Mouse (Mus musculus) hindbrain, embryonic 14.5 days (tissue): ENCODE measurements around the gene Ano7. TPM values are rescaled to one million over a fixed set of nuclear protein-coding genes. Genes with fewer than 3 reads are reported as not detected.
A peak's percentile ranks its signal among the peaks of the same experiment; 100 is the strongest.
"Not testable (repeated sequence)": the region's sequence is repeated elsewhere in the genome, so short reads cannot be mapped to it uniquely, and the experiment has no call there.

Source experiments
- ATAC-seq: fragments of 200-750 bp; cut with Nextera tagmentation; 2 replicates; pipeline ENCODE4 v1.8.0; 2017; ENCODE audit warnings: moderate number of reproducible peaks, mild to moderate bottlenecking, moderate TSS enrichment, moderate library complexity; ENCODE audit not compliant: low FRiP score
- DNase-seq: peaks from one replicate; pipeline ENCODE4 v3.0.0-alpha.2; 2015; ENCODE audit warnings: low spot score
- H3K27ac ChIP-seq: fragments of 300-500 bp; sonication (generic); 2 replicates; pipeline ENCODE4 v1.5.1; 2014; ENCODE audit warnings: mild to moderate bottlenecking, moderate library complexity
- H3K27me3 ChIP-seq: fragments of 300-500 bp; sonication (generic); 2 replicates; pipeline ENCODE4 v1.6.1; 2014; ENCODE audit warnings: mild to moderate bottlenecking, low read length, mixed read lengths; ENCODE audit not compliant: control insufficient read depth, insufficient read depth
- H3K36me3 ChIP-seq: fragments of 300-500 bp; sonication (generic); replicated peaks from 2 replicates; pipeline ENCODE4 v1.6.1; 2014; ENCODE audit not compliant: control insufficient read depth, insufficient read depth
- H3K4me1 ChIP-seq: fragments of 300-500 bp; sonication (generic); replicated peaks from 2 replicates; pipeline ENCODE4 v1.6.1; 2014; ENCODE audit warnings: antibody characterized with exemption, low read length, mixed read lengths; ENCODE audit not compliant: control insufficient read depth, insufficient read depth
- H3K4me2 ChIP-seq: fragments of 300-500 bp; sonication (generic); replicated peaks from 2 replicates; pipeline ENCODE4 v1.6.1; 2014; ENCODE audit warnings: mild to moderate bottlenecking, moderate library complexity
- H3K4me3 ChIP-seq: fragments of 300-500 bp; sonication (generic); replicated peaks from 2 replicates; pipeline ENCODE4 v1.5.1; 2014; ENCODE audit warnings: mild to moderate bottlenecking, low read length
- H3K9ac ChIP-seq: fragments of 300-500 bp; sonication (generic); 2 replicates; pipeline ENCODE4 v1.6.1; 2014
- H3K9me3 ChIP-seq: fragments of 300-500 bp; sonication (generic); 2 replicates; pipeline ENCODE4 v1.6.1; 2016; ENCODE audit warnings: low read length; ENCODE audit not compliant: control insufficient read depth
- WGBS: fragments of 180-500 bp; shearing (Covaris S2); extraction: QIAGEN DNeasy Blood & Tissue Kit; methylation state at CpG from one replicate; pipeline ENCODE4 v1.1.7; 2014; 5-methylcytosine and 5-hydroxymethylcytosine counted together
- microRNA-seq: library from miRNA; unstranded; fragments of <30 nt; microRNA quantifications from one replicate; pipeline ENCODE4, GENCODE M21; 2016
- polyA plus RNA-seq: library from polyadenylated mRNA; unstranded; fragments of >200 nt; fragmentation: Nextera tagmentation; extraction: Ambion mirVana; gene quantifications from 2 replicates; pipeline ENCODE4 v1.2.1, GENCODE M21; 2014

Ano7 gene
- polyA plus RNA-seq, 1 experiment from 2014 or later: 0.66 TPM

DNA sequence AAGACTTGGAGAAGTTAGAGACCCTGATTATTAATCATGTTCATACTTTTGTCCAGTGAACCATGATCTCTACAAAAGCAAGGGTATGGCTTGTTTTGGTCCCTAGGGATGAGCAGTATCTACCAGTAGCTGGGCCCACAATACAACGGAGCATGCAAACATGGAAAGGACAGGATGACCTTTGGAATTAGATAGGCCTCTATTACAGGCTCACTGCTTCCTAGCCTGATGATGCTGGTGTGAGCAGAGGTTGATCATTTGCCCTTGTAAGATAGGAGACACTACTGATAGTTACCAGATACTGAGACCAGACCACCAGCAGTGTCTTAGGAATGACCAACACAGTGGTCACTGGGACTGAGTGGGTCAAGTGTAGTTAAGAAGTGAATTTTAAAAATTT, 65.6 kb downstream of the Ano7 start:
- no peak overlapping the region for H3K27ac ChIP-seq
- H3K9me3 ChIP-seq: no peaks in the 10 kb centered on the region
- ATAC-seq (no peak), DNase-seq (no peak)
- H3K4me2 ChIP-seq: no peak overlapping the region
- 96% methylated on average over 1 of the region's 1 CpGs for WGBS
- H3K9ac ChIP-seq: no peak overlapping the region
- 0 out of 2 replicates have a peak, but pooled peaks cover 5% of the 10 kb centered on the region for H3K4me1 ChIP-seq
- H3K27me3 ChIP-seq: no peaks in the 10 kb centered on the region
- H3K4me3 ChIP-seq: no peak overlapping the region
- peaks cover 65% of the 10 kb centered on the region for H3K36me3 ChIP-seq

DNA sequence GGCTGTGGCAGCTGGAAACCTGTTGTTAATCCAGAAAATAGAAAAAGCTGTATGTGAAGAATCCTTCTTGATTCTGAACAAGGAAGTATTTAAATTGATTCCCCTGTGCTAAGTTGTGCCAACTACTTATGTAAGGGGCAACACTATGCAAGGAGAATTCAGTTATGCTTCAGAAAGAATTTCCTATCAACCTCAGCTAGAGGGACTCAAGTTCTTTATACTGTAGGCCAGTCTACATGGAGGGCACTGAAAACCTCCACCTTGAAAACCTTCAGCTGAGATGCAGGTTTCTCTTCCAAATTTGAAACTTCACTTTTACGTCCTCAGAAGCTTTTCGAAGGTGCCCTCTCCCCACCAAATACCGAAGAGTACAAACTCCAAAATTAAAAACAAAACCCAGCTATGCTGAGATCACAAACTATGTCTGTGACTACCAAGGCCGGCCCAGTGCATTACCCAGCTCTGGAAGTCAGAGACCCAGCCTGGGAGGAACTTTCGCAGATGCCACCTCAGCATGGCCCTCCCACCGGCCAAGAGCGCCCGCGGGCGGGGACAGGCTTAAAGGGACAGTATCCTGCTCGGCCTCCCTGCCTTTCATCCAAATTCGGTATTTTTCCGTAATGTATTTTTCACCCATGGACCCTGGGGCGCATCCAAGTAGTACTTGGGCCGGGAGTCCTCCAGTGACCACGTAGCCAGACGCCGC, 70.8 kb downstream of the Ano7 start:
- Histone ChIP-seq H3K27ac (peak overlapping the region; percentile 74), H3K4me1 (peaks cover 13% of the 10 kb centered on the region; the same call in 1 of the 2 replicates), H3K27me3 (no peaks in the 10 kb centered on the region), H3K4me3 (peak overlapping the region; percentile 80), H3K4me2 (peak overlapping the region; percentile 99), H3K9ac (peak overlapping the region; percentile 76), H3K9me3 (no peaks in the 10 kb centered on the region), H3K36me3 (peaks cover 18% of the 10 kb centered on the region; the same call in 1 of the 2 replicates)
- DNase-seq: peak; percentile 59
- WGBS: 9% methylated on average over 18 of the region's 18 CpGs
- ATAC-seq: peak; percentile 78

DNA sequence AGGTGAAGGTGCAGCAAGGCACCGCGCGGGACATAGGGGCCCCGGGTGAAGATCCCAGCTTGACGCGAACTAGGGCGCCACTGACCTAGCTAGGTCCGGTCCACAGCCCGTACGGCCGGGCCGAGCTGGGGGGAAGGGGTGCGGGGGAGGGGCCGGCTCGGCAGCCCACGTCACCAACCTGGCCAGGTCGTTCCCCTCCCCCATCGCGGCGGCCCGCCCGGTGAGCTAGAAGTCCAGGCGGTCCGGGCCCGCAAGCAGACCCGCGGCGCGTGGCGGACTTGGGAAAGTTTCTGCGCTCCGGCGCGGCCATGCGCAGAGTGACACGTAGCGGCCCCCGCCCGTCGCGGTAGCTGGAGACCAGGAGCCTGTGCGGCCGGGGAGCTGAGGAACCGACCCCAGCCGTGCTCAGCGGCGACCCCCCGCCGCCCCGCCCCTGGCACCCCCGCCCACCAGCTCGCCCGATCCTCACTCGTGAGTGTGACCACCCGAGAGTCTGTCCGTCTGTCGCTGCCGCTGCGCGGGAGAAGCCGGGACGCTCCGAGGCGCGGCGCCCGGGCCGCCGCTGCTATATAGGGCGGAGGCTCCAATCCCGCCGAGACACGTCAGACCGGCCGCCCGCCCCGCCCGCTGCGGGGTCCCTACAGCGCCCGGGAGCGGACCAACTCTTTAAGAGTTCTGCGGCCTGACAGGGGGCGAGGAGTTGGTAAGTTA, 71.5 kb downstream of the Ano7 start:
- H3K9me3 ChIP-seq: no peaks in the 10 kb centered on the region
- ATAC-seq (peak; percentile 89), DNase-seq (peak; percentile 62)
- peaks cover 13% of the 10 kb centered on the region; the same call in 1 of the 2 replicates for H3K4me1 ChIP-seq
- H3K27me3 ChIP-seq: no peaks in the 10 kb centered on the region
- WGBS: under 1% methylated on average over 71 of the region's 84 CpGs
- H3K4me3 ChIP-seq: peak overlapping the region; percentile 80
- peaks cover 12% of the 10 kb centered on the region; the same call in 1 of the 2 replicates for H3K36me3 ChIP-seq
- H3K4me2 ChIP-seq: peak overlapping the region; percentile 99
- H3K9ac ChIP-seq: peak overlapping the region; percentile 76
- peak overlapping the region; percentile 74 for H3K27ac ChIP-seq

DNA sequence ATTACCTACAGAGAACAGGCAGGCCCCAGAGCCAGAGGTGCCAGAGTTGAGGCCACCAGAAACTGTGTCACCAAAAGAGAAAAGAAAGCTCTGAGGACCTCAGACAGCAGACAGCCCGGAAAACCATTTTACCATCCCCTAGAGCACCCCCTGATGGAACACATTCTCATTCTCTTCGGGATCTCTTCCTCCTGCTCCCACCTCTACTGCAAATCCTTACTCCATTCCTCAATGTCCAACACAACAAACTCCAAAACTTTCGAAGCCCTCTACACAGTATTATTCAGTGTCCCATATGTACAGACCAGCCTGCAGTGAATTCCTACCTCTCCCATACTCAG, 72.1 kb downstream of the Ano7 start:
- ATAC-seq (peak; percentile 19; the same call in 1 of the 2 replicates), DNase-seq (no peak)
- Histone ChIP-seq H3K27me3 (no peaks in the 10 kb centered on the region), H3K9me3 (no peaks in the 10 kb centered on the region), H3K4me3 (peak overlapping the region; percentile 80), H3K4me1 (peaks cover 13% of the 10 kb centered on the region; the same call in 1 of the 2 replicates), H3K27ac (0 out of 2 replicates have a peak overlapping the region, but pooled peaks have one; percentile 74), H3K4me2 (peak overlapping the region; percentile 99), H3K36me3 (peaks cover 6% of the 10 kb centered on the region; the same call in 1 of the 2 replicates), H3K9ac (peak overlapping the region; percentile 76)
- WGBS: 20% methylated on average over 3 of the region's 3 CpGs

DNA sequence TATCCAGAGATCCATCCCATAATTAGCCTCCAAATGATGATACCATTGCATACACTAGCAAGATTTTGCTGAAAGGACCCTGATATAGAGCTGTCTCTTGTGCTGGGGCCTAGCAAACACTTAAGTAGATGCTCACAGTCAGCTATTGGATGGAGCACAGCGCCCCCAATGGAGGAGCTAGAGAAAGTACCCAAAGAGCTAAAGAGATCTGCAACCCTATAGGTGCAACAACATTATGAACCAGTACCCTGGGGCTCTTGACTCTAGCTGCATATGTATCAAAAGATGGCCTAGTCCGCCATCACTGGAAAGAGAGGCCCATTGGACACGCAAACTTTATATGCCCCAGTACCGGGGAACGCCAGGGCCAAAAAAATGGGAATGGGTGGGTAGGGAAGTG, 76.4 kb downstream of the Ano7 start:
- not testable (repeated sequence) for H3K4me3 ChIP-seq, H3K27ac ChIP-seq, H3K36me3 ChIP-seq, H3K9ac ChIP-seq, DNase-seq, H3K4me2 ChIP-seq, H3K9me3 ChIP-seq, H3K4me1 ChIP-seq, ATAC-seq, H3K27me3 ChIP-seq
- 79% methylated on average over 5 of the region's 5 CpGs for WGBS

DNA sequence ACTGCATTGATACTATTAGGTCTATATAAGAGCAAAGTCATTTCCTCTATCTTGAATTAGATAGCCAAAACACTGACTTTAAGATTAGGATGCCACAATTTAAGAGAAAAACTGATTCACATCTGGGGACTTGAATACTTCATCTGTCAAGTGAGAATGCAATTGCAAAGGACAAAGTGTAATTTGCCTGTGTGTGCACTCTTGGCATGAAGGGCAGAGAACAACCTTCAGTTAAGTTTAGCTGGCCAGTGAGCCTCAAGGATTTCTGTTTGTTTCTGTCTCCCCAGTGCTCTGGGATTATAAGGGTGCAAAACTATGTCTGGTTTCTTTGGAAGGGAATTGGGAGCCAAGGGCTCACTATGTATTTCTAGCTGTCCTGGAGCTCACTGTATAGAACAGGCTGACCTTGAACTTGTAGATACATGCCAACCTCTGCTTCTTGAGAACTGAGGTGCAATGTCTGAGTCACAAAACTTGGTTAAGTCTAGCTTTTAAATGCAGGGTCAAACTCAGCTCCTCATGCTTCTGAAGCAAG, 80.1 kb downstream of the Ano7 start:
- H3K4me1 ChIP-seq: no peaks in the 10 kb centered on the region
- ATAC-seq (no peak), DNase-seq (no peak)

More for the DNA sequence above, 80.1 kb downstream of the Ano7 start:
- H3K4me2 ChIP-seq: no peak overlapping the region
- H3K27me3 ChIP-seq: no peaks in the 10 kb centered on the region
- H3K4me3 ChIP-seq: no peak overlapping the region
- H3K9ac ChIP-seq: no peak overlapping the region
- H3K36me3 ChIP-seq: no peaks in the 10 kb centered on the region
- no peak overlapping the region for H3K27ac ChIP-seq
- no peaks in the 10 kb centered on the region for H3K9me3 ChIP-seq

Small RNA genes within 50 kb of the gene (microRNA-seq; reads per million reads assigned to microRNA genes)
- gene Mir6345 (not detected), gene Mir6902 (0.65 reads per million)

Other genes starting within 250 kb of the Ano7 start
- gene Agxt, start 238.7 kb upstream of the Ano7 start, polyA plus RNA-seq: not detected in 2 replicates
- gene 2310007B03Rik, start 213.0 kb upstream of the Ano7 start, polyA plus RNA-seq: 0.26 and 0.33 TPM in 2 replicates
- gene Crocc2, start 205.2 kb upstream of the Ano7 start, polyA plus RNA-seq: 0.22 and 0.50 TPM in 2 replicates
- 9.4 and 10.9 TPM in 2 replicates for gene Sned1, start 138.1 kb upstream of the Ano7 start, polyA plus RNA-seq
- 26.9 and 29.8 TPM in 2 replicates for gene Mterf4, start 68.0 kb upstream of the Ano7 start, polyA plus RNA-seq
- gene Ppp1r7, start 31.1 kb upstream of the Ano7 start, polyA plus RNA-seq: 53.3 and 59.0 TPM in 2 replicates
- gene Pask, start 30.4 kb upstream of the Ano7 start, polyA plus RNA-seq: 4.1 and 4.9 TPM in 2 replicates
- gene Hdlbp, start 104.9 kb downstream of the Ano7 start, polyA plus RNA-seq: 65.1 and 80.2 TPM in 2 replicates
- 5.0 and 5.2 TPM in 2 replicates for gene Farp2, start 138.1 kb downstream of the Ano7 start, polyA plus RNA-seq